Mouse (Mus musculus): ENCODE results near the gene Prop1. TPM values are rescaled to one million over a fixed set of nuclear protein-coding genes. Genes with fewer than 3 reads are reported as not detected.

Prop1 gene
- polyA plus RNA-seq, 1 experiment from 2014 or later, result not detected

DNA sequence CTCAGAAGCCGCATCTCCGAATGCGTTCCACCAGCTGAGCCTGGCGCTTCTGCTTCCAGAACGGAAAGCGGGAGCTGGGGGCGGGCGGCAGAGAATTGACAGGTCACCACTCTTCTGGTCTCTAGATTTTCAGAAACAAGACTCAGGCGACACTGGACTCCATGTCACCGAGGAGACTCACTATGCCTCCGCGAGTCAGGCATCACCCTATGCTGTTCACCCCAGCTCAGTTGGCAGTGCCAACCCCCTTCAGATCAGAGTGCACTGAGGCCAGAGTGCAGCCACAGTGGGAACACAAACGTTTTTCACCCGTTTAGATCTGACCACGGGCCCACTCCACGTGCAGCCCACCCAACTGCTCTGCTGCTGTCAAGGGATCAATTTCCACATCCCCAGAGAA is 22.5 kb downstream of the Prop1 start:
- H3K27ac ChIP-seq, result peak overlapping the region; percentile 83
- peak; percentile 52 for DNase-seq (ENCODE audit: low spot score)
- WGBS, result 2% methylated on average over 16 of the region's 16 CpGs
- H3K27me3 ChIP-seq (ENCODE audit: low read depth, poor library complexity, severe bottlenecking), result peaks cover 20% of the 10 kb centered on the region
- no peaks in the 10 kb centered on the region for H3K36me3 ChIP-seq
- no peaks in the 10 kb centered on the region for H3K9me3 ChIP-seq (replicated peaks)
- peaks cover 12% of the 10 kb centered on the region for H3K4me1 ChIP-seq
- H3K4me3 ChIP-seq, result peak overlapping the region; percentile 80

DNA sequence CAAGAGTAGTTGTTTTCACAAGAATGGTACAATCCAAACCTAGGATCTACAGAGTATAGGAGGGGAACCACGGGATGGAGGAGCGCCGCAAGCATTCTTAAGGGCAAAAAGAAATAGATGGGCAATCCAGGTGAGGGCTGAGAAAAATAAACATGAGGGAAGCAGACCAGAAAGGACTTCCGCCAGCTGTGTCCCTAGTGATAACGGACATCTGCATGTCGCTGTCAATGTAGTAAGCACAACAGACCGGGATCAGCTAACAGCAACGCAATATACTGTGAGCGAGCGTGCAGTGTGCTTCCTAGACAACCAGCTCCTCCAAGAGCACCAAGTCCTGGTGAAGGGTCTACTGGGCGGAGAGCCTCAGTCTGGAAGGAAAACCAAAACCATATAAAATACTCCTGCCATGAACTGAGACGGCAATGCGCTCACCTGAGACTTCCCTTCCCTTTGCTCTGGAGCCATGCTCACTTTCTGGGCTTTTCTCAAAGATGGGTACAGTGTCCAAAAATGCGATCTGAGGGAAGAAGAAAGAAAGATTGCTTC is 23.0 kb downstream of the Prop1 start:
- no peaks in the 10 kb centered on the region for H3K9me3 ChIP-seq (replicated peaks)
- H3K36me3 ChIP-seq, result no peaks in the 10 kb centered on the region
- peaks cover 20% of the 10 kb centered on the region for H3K27me3 ChIP-seq (ENCODE audit: low read depth, poor library complexity, severe bottlenecking)
- WGBS, result 31% methylated on average over 14 of the region's 14 CpGs
- DNase-seq (ENCODE audit: low spot score), result no peak
- peaks cover 12% of the 10 kb centered on the region for H3K4me1 ChIP-seq
- peak overlapping the region; percentile 83; the same call in 1 of the 2 replicates for H3K27ac ChIP-seq
- peak overlapping the region; percentile 80 for H3K4me3 ChIP-seq

DNA sequence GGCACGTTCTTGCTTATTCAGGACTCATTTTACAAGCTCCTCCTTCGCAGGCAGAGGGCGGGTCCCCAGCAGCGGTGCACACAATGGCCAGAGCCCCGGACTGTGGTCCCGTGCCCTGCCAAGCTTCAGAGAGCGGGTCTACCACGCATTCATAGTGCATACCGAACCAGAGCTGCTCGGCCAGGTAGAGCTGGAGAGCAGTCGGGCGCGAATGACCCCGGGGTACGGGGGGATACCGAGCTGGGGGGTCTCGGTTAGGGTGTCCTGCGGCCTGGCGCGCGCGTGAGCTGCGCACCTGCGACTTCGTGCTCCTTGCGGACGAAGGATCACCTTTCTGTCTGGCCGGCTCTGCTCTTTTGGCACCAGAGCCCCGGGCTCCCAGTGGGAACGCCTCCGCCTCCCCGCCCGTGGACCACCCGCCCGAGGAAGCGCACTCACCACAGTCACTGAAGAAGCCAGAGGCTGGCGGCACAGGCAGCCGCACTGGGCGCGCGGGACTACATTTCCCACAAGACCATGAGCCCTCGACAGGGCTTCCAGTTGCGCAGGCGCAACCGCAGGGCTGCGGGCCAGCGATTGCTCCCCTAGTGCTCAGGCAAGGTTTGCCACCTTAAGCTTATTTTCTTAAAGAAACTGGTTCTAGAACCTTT is 37.8 kb downstream of the Prop1 start, which contains the start of gene Zfp2:
Gene Zfp2, minus strand, starts transcription at position 495 of the 650 bp plus-strand sequence.
- WGBS, result under 1% methylated on average over 47 of the region's 47 CpGs
- DNase-seq (ENCODE audit: low spot score), result peak; percentile 89
- Histone ChIP-seq H3K27me3 (ENCODE audit: low read depth, poor library complexity, severe bottlenecking) (no peaks in the 10 kb centered on the region), H3K36me3 (peaks cover 41% of the 10 kb centered on the region), H3K27ac (peak within 1 kb of the TSS; percentile 96), H3K4me3 (peak within 1 kb of the TSS; percentile 77), H3K4me1 (0 out of 2 replicates have a peak, but pooled peaks cover 3% of the 10 kb centered on the region), H3K9me3 (replicated peaks) (no peaks in the 10 kb centered on the region)

DNA sequence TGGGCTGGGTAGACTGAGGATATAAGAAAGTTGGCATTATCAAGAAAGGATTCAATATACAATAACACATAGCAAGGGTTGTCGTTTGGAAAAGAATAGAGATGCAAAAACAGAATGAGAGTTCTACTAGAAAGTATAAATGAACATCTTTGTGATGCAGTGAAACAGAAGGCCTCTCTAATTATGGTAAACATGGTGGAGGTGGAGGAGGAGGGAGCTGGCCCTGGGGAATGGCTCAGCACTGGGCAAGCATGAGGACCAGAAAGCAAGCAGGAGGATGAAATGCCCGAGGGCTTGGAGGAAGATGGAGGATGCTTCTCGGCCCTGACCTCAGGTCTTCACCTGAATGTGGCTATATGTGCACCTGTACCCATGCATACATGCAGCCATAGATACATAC is 39.1 kb downstream of the Prop1 start:
- no peaks in the 10 kb centered on the region for H3K27me3 ChIP-seq (ENCODE audit: low read depth, poor library complexity, severe bottlenecking)
- no peak for DNase-seq (ENCODE audit: low spot score)
- 0 out of 2 replicates have a peak, but pooled peaks cover 3% of the 10 kb centered on the region for H3K4me1 ChIP-seq
- H3K4me3 ChIP-seq, result no peak overlapping the region
- H3K9me3 ChIP-seq (replicated peaks), result no peaks in the 10 kb centered on the region
- 92% methylated on average over 3 of the region's 3 CpGs for WGBS
- no peak overlapping the region for H3K27ac ChIP-seq
- peaks cover 54% of the 10 kb centered on the region for H3K36me3 ChIP-seq

DNA sequence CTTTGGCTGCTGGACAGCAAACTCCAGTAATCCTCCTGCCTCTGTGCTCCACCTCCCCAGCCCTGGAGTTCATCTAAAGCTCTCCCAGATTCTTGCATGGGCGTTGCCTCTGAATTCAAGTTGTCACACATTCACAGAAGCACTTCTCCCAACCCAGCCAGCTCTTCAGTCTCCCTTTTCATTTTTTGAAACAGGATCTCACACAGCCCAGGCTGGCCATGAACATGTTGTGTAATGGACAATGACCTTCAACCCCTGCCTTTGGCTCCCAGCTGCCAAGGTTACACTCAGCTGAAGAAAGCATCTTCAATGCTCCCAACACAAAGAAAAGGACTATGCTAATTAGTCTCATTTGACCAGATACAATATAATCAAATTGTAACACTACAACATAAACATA is 40.3 kb downstream of the Prop1 start:
- H3K27ac ChIP-seq, result no peak overlapping the region
- no peak for DNase-seq (ENCODE audit: low spot score)
- H3K36me3 ChIP-seq, result peaks cover 66% of the 10 kb centered on the region
- H3K9me3 ChIP-seq (replicated peaks), result no peaks in the 10 kb centered on the region
- 87% methylated on average over 1 of the region's 1 CpGs for WGBS
- H3K27me3 ChIP-seq (ENCODE audit: low read depth, poor library complexity, severe bottlenecking), result no peaks in the 10 kb centered on the region
- no peak overlapping the region for H3K4me3 ChIP-seq
- 0 out of 2 replicates have a peak, but pooled peaks cover 3% of the 10 kb centered on the region for H3K4me1 ChIP-seq

GRCm38 (mm10) chr11:50908136-50908535 is 45.4 kb downstream of the Prop1 start:
- Histone ChIP-seq H3K9me3 (replicated peaks) (peaks cover 12% of the 10 kb centered on the region; the same call in 1 of the 2 replicates), H3K27me3 (ENCODE audit: low read depth, poor library complexity, severe bottlenecking) (no peaks in the 10 kb centered on the region), H3K36me3 (peaks cover 100% of the 10 kb centered on the region), H3K4me1 (no peaks in the 10 kb centered on the region), H3K4me3 (no peak overlapping the region), H3K27ac (no peak overlapping the region)
- WGBS, result 93% methylated on average over 5 of the region's 5 CpGs
- DNase-seq (ENCODE audit: low spot score), result no peak

Other genes starting within 250 kb of the Prop1 start
- 30.5 and 39.5 TPM in 2 replicates for gene Zfp354c, start 126.0 kb downstream of the Prop1 start, polyA plus RNA-seq (2016; fragmentation: Nextera tagmentation; extraction: Ambion mirVana)
- gene Zfp879, start 112.2 kb downstream of the Prop1 start, polyA plus RNA-seq (2016; fragmentation: Nextera tagmentation; extraction: Ambion mirVana), result 0.63 TPM in 2 replicates
- not detected in 2 replicates for gene Grm6, start 103.1 kb downstream of the Prop1 start, polyA plus RNA-seq (2016; fragmentation: Nextera tagmentation; extraction: Ambion mirVana)
- gene Zfp454, start 66.1 kb downstream of the Prop1 start, polyA plus RNA-seq (2016; fragmentation: Nextera tagmentation; extraction: Ambion mirVana), result 13.2 and 14.0 TPM in 2 replicates
- 19.7 and 21.0 TPM in 2 replicates for gene Zfp2, start 37.6 kb downstream of the Prop1 start, polyA plus RNA-seq (2016; fragmentation: Nextera tagmentation; extraction: Ambion mirVana)
- gene Zfp354b, start 22.1 kb downstream of the Prop1 start, polyA plus RNA-seq (2016; fragmentation: Nextera tagmentation; extraction: Ambion mirVana), result 0.75 and 0.96 TPM in 2 replicates
- not detected in 2 replicates for gene 4933414I15Rik, start 10.0 kb downstream of the Prop1 start, polyA plus RNA-seq (2016; fragmentation: Nextera tagmentation; extraction: Ambion mirVana)
- gene Olfr1378, start 12.8 kb upstream of the Prop1 start, polyA plus RNA-seq (2016; fragmentation: Nextera tagmentation; extraction: Ambion mirVana), result not detected in 2 replicates
- gene Olfr1377, start 28.2 kb upstream of the Prop1 start, polyA plus RNA-seq (2016; fragmentation: Nextera tagmentation; extraction: Ambion mirVana), result not detected in 2 replicates
- gene Olfr51, start 49.8 kb upstream of the Prop1 start, polyA plus RNA-seq (2016; fragmentation: Nextera tagmentation; extraction: Ambion mirVana), result not detected in 2 replicates
- not detected in 2 replicates for gene Olfr54, start 60.5 kb upstream of the Prop1 start, polyA plus RNA-seq (2016; fragmentation: Nextera tagmentation; extraction: Ambion mirVana)
- gene Olfr1375, start 94.3 kb upstream of the Prop1 start, polyA plus RNA-seq (2016; fragmentation: Nextera tagmentation; extraction: Ambion mirVana), result not detected in 2 replicates
- gene Zfp354a, start 105.5 kb upstream of the Prop1 start, polyA plus RNA-seq (2016; fragmentation: Nextera tagmentation; extraction: Ambion mirVana), result 7.7 and 7.9 TPM in 2 replicates

All from limb, embryonic 10.5 days (tissue).